8 mouse cellular contexts compared by ENCODE assay signal in genomic region chr7:140951051-140951450, GRCm38 (mm10). TPM values are rescaled to one million over a fixed set of nuclear protein-coding genes. Genes with fewer than 3 reads are reported as not detected.
A peak's percentile ranks its signal among the peaks of the same experiment; 100 is the strongest.
DNase-seq lines count a peak whose midpoint lies in the region; ATAC-seq and TF ChIP-seq lines count a peak whose summit lies in the region.

No protein-coding gene starts in this region.

- peaks cover 14% of the 10 kb centered on the region; the same call in 1 of the 2 replicates for H3K4me1 ChIP-seq in liver, adult 2 months (ENCODE audit: control insufficient read depth, insufficient read depth, low read length)
- H3K4me1 ChIP-seq in liver, embryonic 12.5 days: peaks cover 79% of the 10 kb centered on the region
- peaks cover 26% of the 10 kb centered on the region for H3K4me1 ChIP-seq in kidney, postnatal 0 days (replicated peaks; ENCODE audit: insufficient read depth, low read length)

- peak overlapping the region; percentile 44 for H3K9ac ChIP-seq in liver, adult 2 months (ENCODE audit: low read depth, low read length)
- H3K9ac ChIP-seq in liver, embryonic 12.5 days: no peak overlapping the region
- H3K9ac ChIP-seq in kidney, postnatal 0 days (ENCODE audit: low read depth, low read length): no peak overlapping the region

- peak overlapping the region; percentile 67 for H3K27ac ChIP-seq in liver, adult 2 months (replicated peaks; ENCODE audit: insufficient read depth, low read depth, low read length)
- H3K27ac ChIP-seq in liver, embryonic 12.5 days: no peak overlapping the region
- H3K27ac ChIP-seq in kidney, postnatal 0 days: peak overlapping the region; percentile 52

- TF ChIP-seq CTCF in liver, adult 2 months (IDR thresholded peaks at IDR 0.05; ENCODE audit: low read depth, low read length): no peak
- TF ChIP-seq CTCF in kidney, postnatal 0 days (IDR thresholded peaks at IDR 0.05; ENCODE audit: low read depth): no peak

- H3K4me3 ChIP-seq in liver, adult 2 months (ENCODE audit: insufficient read depth, low read depth, low read length): no peak overlapping the region
- no peak overlapping the region for H3K4me3 ChIP-seq in liver, embryonic 12.5 days
- H3K4me3 ChIP-seq in kidney, postnatal 0 days (replicated peaks; ENCODE audit: low read depth, low read length): no peak overlapping the region

- H3K9me3 ChIP-seq in liver, embryonic 12.5 days (replicated peaks): no peaks in the 10 kb centered on the region
- no peaks in the 10 kb centered on the region for H3K9me3 ChIP-seq in kidney, postnatal 0 days (replicated peaks; ENCODE audit: low read length)

- H3K27me3 ChIP-seq in liver, adult 2 months (ENCODE audit: control insufficient read depth, insufficient read depth, low read length): no peaks in the 10 kb centered on the region
- no peaks in the 10 kb centered on the region for H3K27me3 ChIP-seq in liver, embryonic 12.5 days (replicated peaks)
- no peaks in the 10 kb centered on the region for H3K27me3 ChIP-seq in kidney, postnatal 0 days (ENCODE audit: insufficient read depth, low read length)

- H3K4me2 ChIP-seq in liver, embryonic 12.5 days: no peak overlapping the region
- H3K4me2 ChIP-seq in kidney, postnatal 0 days (ENCODE audit: low read length): no peak overlapping the region; the same call in 1 of the 2 replicates

- 36% methylated on average over 8 of the region's 8 CpGs for WGBS in liver, adult 2 months
- WGBS in liver, embryonic 12.5 days (ENCODE audit: insufficient replicate concordance): 75% methylated on average over 8 of the region's 8 CpGs
- 15% methylated on average over 8 of the region's 8 CpGs for WGBS in kidney, postnatal 0 days

- TF ChIP-seq POLR2A in liver, adult 2 months (IDR thresholded peaks at IDR 0.05; ENCODE audit: extremely low read depth, insufficient read depth, low read length): no peak

- H3K79me2 ChIP-seq in liver, adult 2 months (ENCODE audit: control insufficient read depth, insufficient read depth, low read length): peaks cover 17% of the 10 kb centered on the region

- intact Hi-C loops in left cerebral cortex, postnatal 25 days (cut with DNase I): no loop called here

- DNase-seq in liver, adult 2 months (ENCODE audit: extremely low read depth, low read depth, low spot score): no peak
- peak; percentile 67 to 82 for DNase-seq in heart, adult 9 months (ENCODE audit: low spot score in 2 of 2)
- peak; percentile 46 for DNase-seq in kidney, postnatal 0 days (ENCODE audit: low spot score)
- peak; percentile 74 for DNase-seq in lung, postnatal 36 days
- DNase-seq in embryo, embryonic 9.5 days (ENCODE audit: extremely low spot score): no peak
- DNase-seq in left cerebral cortex, postnatal 25 days (ENCODE audit: low spot score in 2 of 2): no peak
- DNase-seq in urinary bladder, postnatal 10 days (ENCODE audit: low spot score): no peak

- no peak for ATAC-seq in liver, embryonic 12.5 days
- no peak for ATAC-seq in kidney, postnatal 0 days (replicated peaks; ENCODE audit: low FRiP score, low read depth)

- H3K36me3 ChIP-seq in liver, adult 2 months (ENCODE audit: control insufficient read depth, insufficient read depth, low read length): no peaks in the 10 kb centered on the region
- H3K36me3 ChIP-seq in liver, embryonic 12.5 days: peaks cover 40% of the 10 kb centered on the region
- H3K36me3 ChIP-seq in kidney, postnatal 0 days (ENCODE audit: insufficient read depth, low read length): 0 out of 2 replicates have a peak, but pooled peaks cover 17% of the 10 kb centered on the region

RNA-seq across cellular contexts. Expression of gene Ifitm5, which starts 1.0 kb away (rescaled TPM):
- 0.40 and 0.55 TPM in 2 replicates for total RNA-seq in liver, adult 2 months (2014; rRNA removed)
- polyA plus RNA-seq in liver, adult 2 months (2012; rRNA removed): 0.76 and 1.0 TPM in 2 replicates
- 0.94 and 0.99 TPM in 2 replicates for polyA plus RNA-seq in liver, embryonic 12.5 days (2016; fragmentation: Nextera tagmentation; extraction: Ambion mirVana)
- 1.5 and 2.2 TPM in 2 replicates for polyA plus RNA-seq in kidney, postnatal 0 days (2015; fragmentation: Nextera tagmentation; extraction: Ambion mirVana)
- total RNA-seq in left cerebral cortex, postnatal 25 days (2021): not detected

RNA-seq across cellular contexts. Expression of gene Gm45717, which starts 4.7 kb away (rescaled TPM):
- total RNA-seq in liver, adult 2 months (2014; rRNA removed): not detected in 2 replicates
- not detected in 2 replicates for polyA plus RNA-seq in liver, adult 2 months (2012; rRNA removed)
- polyA plus RNA-seq in liver, embryonic 12.5 days (2016; fragmentation: Nextera tagmentation; extraction: Ambion mirVana): not detected in 2 replicates
- 0.45 and 0.68 TPM in 2 replicates for polyA plus RNA-seq in kidney, postnatal 0 days (2015; fragmentation: Nextera tagmentation; extraction: Ambion mirVana)
- not detected for total RNA-seq in left cerebral cortex, postnatal 25 days (2021)

RNA-seq across cellular contexts. Expression of gene Ifitm2, which starts 4.7 kb away (rescaled TPM):
- total RNA-seq in liver, adult 2 months (2014; rRNA removed): 270 and 282 TPM in 2 replicates
- polyA plus RNA-seq in liver, adult 2 months (2012; rRNA removed): 968 and 1,028 TPM in 2 replicates
- polyA plus RNA-seq in liver, embryonic 12.5 days (2016; fragmentation: Nextera tagmentation; extraction: Ambion mirVana): 355 TPM in 2 replicates
- 1,203 and 1,251 TPM in 2 replicates for polyA plus RNA-seq in kidney, postnatal 0 days (2015; fragmentation: Nextera tagmentation; extraction: Ambion mirVana)
- 10 to 100 TPM; 11.7 to 15.7 TPM for total RNA-seq in left cerebral cortex, postnatal 25 days (2021)

RNA-seq across cellular contexts. Expression of gene Pgghg, which starts 9.9 kb away (rescaled TPM):
- total RNA-seq in liver, adult 2 months (2014; rRNA removed): 16.6 and 19.1 TPM in 2 replicates
- polyA plus RNA-seq in liver, adult 2 months (2012; rRNA removed): 41.3 and 43.3 TPM in 2 replicates
- polyA plus RNA-seq in liver, embryonic 12.5 days (2016; fragmentation: Nextera tagmentation; extraction: Ambion mirVana): 7.8 and 7.9 TPM in 2 replicates
- 20.3 and 20.7 TPM in 2 replicates for polyA plus RNA-seq in kidney, postnatal 0 days (2015; fragmentation: Nextera tagmentation; extraction: Ambion mirVana)
- total RNA-seq in left cerebral cortex, postnatal 25 days (2021): 1 to 10 TPM; 4.7 to 6.3 TPM

RNA-seq across cellular contexts. Expression of gene Ifitm1, which starts 16.0 kb away (rescaled TPM):
- 11.2 and 11.3 TPM in 2 replicates for total RNA-seq in liver, adult 2 months (2014; rRNA removed)
- 48.6 and 79.4 TPM in 2 replicates for polyA plus RNA-seq in liver, adult 2 months (2012; rRNA removed)
- polyA plus RNA-seq in liver, embryonic 12.5 days (2016; fragmentation: Nextera tagmentation; extraction: Ambion mirVana): 19.5 and 23.4 TPM in 2 replicates
- 117 and 163 TPM in 2 replicates for polyA plus RNA-seq in kidney, postnatal 0 days (2015; fragmentation: Nextera tagmentation; extraction: Ambion mirVana)
- 1 to 10 TPM; 1.7 to 2.9 TPM for total RNA-seq in left cerebral cortex, postnatal 25 days (2021)

Comparison
In these comparisons a context has a peak if more than half of its experiments do, and no peak if none do; other contexts are left out.
1. DNase-seq: peak in heart, adult 9 months (2 of 2), kidney, postnatal 0 days (single experiment) and lung, postnatal 36 days (single experiment); none in liver, adult 2 months (single experiment), embryo, embryonic 9.5 days (single experiment), left cerebral cortex, postnatal 25 days (0 of 2) and urinary bladder, postnatal 10 days (single experiment).